Comparison of ENCODE assay signal across 16 mouse cellular contexts in genomic region chr15:12429572-12430431, GRCm38 (mm10).
DNase-seq lines count a peak whose midpoint lies in the region; ATAC-seq and TF ChIP-seq lines count a peak whose summit lies in the region.
"Had no signal": no experiment of that assay in that cellular context is flagged by ENCODE, and none has a peak within 500 bp of the region (broad histone marks: within the 10 kb centered on the region; RNA-seq: fewer than 3 reads in every experiment).

No protein-coding gene starts in this region.

- H3K4me2 ChIP-seq in kidney, embryonic 15.5 days, result no peak overlapping the region
- H3K4me2 ChIP-seq in stomach, embryonic 16.5 days (ENCODE audit: low read depth, low read length), result no peak overlapping the region
- no peak overlapping the region for H3K4me2 ChIP-seq in hindbrain, postnatal 0 days (ENCODE audit: low read depth, low read length)
- H3K4me2 ChIP-seq: embryonic facial prominence, embryonic 15.5 days; forebrain, embryonic 13.5 days; lung, embryonic 14.5 days; neural tube, embryonic 15.5 days had no signal

- WGBS in kidney, embryonic 15.5 days, result 39% methylated on average over 7 of the region's 7 CpGs
- 62% methylated on average over 7 of the region's 7 CpGs for WGBS in stomach, embryonic 16.5 days
- 81% methylated on average over 7 of the region's 7 CpGs for WGBS in hindbrain, postnatal 0 days

- no peak overlapping the region for H3K4me3 ChIP-seq in kidney, embryonic 15.5 days (replicated peaks)
- H3K4me3 ChIP-seq in stomach, embryonic 16.5 days (replicated peaks; ENCODE audit: low read length), result no peak overlapping the region
- no peak overlapping the region for H3K4me3 ChIP-seq in hindbrain, postnatal 0 days (ENCODE audit: low read length)
- H3K4me3 ChIP-seq: embryonic facial prominence, embryonic 15.5 days; forebrain, embryonic 13.5 days; heart, adult 2 months; neural tube, embryonic 15.5 days had no signal

- H3K27ac ChIP-seq in kidney, embryonic 15.5 days, result peak overlapping the region; percentile 76
- H3K27ac ChIP-seq in stomach, embryonic 16.5 days (ENCODE audit: low read length), result peak overlapping the region; percentile 40
- no peak overlapping the region for H3K27ac ChIP-seq in hindbrain, postnatal 0 days
- H3K27ac ChIP-seq: embryonic facial prominence, embryonic 15.5 days; forebrain, embryonic 13.5 days; heart, adult 2 months; neural tube, embryonic 15.5 days had no signal

- no peaks in the 10 kb centered on the region for H3K27me3 ChIP-seq in kidney, embryonic 15.5 days
- no peaks in the 10 kb centered on the region for H3K27me3 ChIP-seq in stomach, embryonic 16.5 days (ENCODE audit: control insufficient read depth, insufficient read depth, low read length)
- no peaks in the 10 kb centered on the region for H3K27me3 ChIP-seq in hindbrain, postnatal 0 days (ENCODE audit: insufficient read depth, low read length)
- H3K27me3 ChIP-seq: embryonic facial prominence, embryonic 15.5 days; forebrain, embryonic 13.5 days; neural tube, embryonic 15.5 days had no signal

- no peak for TF ChIP-seq CTCF in hindbrain, postnatal 0 days (IDR thresholded peaks at IDR 0.05; ENCODE audit: low read depth)

- peaks cover 70% of the 10 kb centered on the region for H3K4me1 ChIP-seq in kidney, embryonic 15.5 days
- H3K4me1 ChIP-seq in stomach, embryonic 16.5 days (ENCODE audit: control insufficient read depth, insufficient read depth, low read length), result peaks cover 23% of the 10 kb centered on the region
- H3K4me1 ChIP-seq in hindbrain, postnatal 0 days (ENCODE audit: insufficient read depth, low read length), result no peaks in the 10 kb centered on the region
- H3K4me1 ChIP-seq: forebrain, embryonic 13.5 days had no signal

- ATAC-seq in kidney, embryonic 15.5 days (replicated peaks; ENCODE audit: low FRiP score), result 0 out of 2 replicates have a peak, but pooled peaks have one; percentile 31
- no peak for ATAC-seq in stomach, embryonic 16.5 days (ENCODE audit: insufficient read depth, low FRiP score)
- no peak for ATAC-seq in hindbrain, postnatal 0 days
- ATAC-seq: forebrain, embryonic 13.5 days had no signal

- H3K9ac ChIP-seq in kidney, embryonic 15.5 days, result no peak overlapping the region
- H3K9ac ChIP-seq in stomach, embryonic 16.5 days (ENCODE audit: low read length), result no peak overlapping the region
- no peak overlapping the region for H3K9ac ChIP-seq in hindbrain, postnatal 0 days (replicated peaks; ENCODE audit: low read length)
- H3K9ac ChIP-seq: embryonic facial prominence, embryonic 15.5 days; forebrain, embryonic 13.5 days; lung, embryonic 14.5 days; neural tube, embryonic 15.5 days had no signal

- H3K36me3 ChIP-seq in kidney, embryonic 15.5 days, result no peaks in the 10 kb centered on the region
- no peaks in the 10 kb centered on the region for H3K36me3 ChIP-seq in stomach, embryonic 16.5 days (ENCODE audit: control insufficient read depth, insufficient read depth, low read length)
- no peaks in the 10 kb centered on the region for H3K36me3 ChIP-seq in hindbrain, postnatal 0 days (ENCODE audit: insufficient read depth, low read length)
- H3K36me3 ChIP-seq: embryonic facial prominence, embryonic 15.5 days; neural tube, embryonic 15.5 days had no signal

- peak; percentile 66 for DNase-seq in kidney, adult 11 months
- no peak for DNase-seq in kidney, postnatal 10 days
- peak; percentile 69 for DNase-seq in ZHBTc4 (ENCODE audit: low read depth, low spot score)
- DNase-seq in urinary bladder, postnatal 36 days (ENCODE audit: low spot score in 2 of 2), result no peak
- DNase-seq in hindbrain, postnatal 0 days (ENCODE audit: low spot score), result no peak
- DNase-seq: cerebellum, adult 11 months; cerebellum, postnatal 36 days; heart, adult 2 months; heart, postnatal 14 days; lung, embryonic 14.5 days; spleen, adult 18-20 months had no signal

- no peaks in the 10 kb centered on the region for H3K9me3 ChIP-seq in kidney, embryonic 15.5 days (replicated peaks)
- no peaks in the 10 kb centered on the region for H3K9me3 ChIP-seq in stomach, embryonic 16.5 days (replicated peaks; ENCODE audit: control insufficient read depth, low read length)
- H3K9me3 ChIP-seq in hindbrain, postnatal 0 days (ENCODE audit: low read length), result no peaks in the 10 kb centered on the region
- H3K9me3 ChIP-seq: embryonic facial prominence, embryonic 15.5 days; forebrain, embryonic 13.5 days; neural tube, embryonic 15.5 days had no signal

Comparison
In these comparisons a context has a peak if more than half of its experiments do, and no peak if none do; other contexts are left out.
1. DNase-seq: peak in kidney, adult 11 months (single experiment) and ZHBTc4 (single experiment); none in kidney, postnatal 10 days (single experiment), urinary bladder, postnatal 36 days (0 of 2) and hindbrain, postnatal 0 days (single experiment).